Mouse (Mus musculus) right cerebral cortex, postnatal 10 days (tissue): ENCODE data around the gene Rab2b.
"Not testable (repeated sequence)": the region's sequence is repeated elsewhere in the genome, so short reads cannot be mapped to it uniquely, and the experiment has no call there.

Source experiments
- DNase-seq, 2 experiments: peaks; one replicate each; pipeline ENCODE4 v3.0.0; 2021; ENCODE audit warnings: low spot score in 2 of 2

The Rab2b gene

DNA sequence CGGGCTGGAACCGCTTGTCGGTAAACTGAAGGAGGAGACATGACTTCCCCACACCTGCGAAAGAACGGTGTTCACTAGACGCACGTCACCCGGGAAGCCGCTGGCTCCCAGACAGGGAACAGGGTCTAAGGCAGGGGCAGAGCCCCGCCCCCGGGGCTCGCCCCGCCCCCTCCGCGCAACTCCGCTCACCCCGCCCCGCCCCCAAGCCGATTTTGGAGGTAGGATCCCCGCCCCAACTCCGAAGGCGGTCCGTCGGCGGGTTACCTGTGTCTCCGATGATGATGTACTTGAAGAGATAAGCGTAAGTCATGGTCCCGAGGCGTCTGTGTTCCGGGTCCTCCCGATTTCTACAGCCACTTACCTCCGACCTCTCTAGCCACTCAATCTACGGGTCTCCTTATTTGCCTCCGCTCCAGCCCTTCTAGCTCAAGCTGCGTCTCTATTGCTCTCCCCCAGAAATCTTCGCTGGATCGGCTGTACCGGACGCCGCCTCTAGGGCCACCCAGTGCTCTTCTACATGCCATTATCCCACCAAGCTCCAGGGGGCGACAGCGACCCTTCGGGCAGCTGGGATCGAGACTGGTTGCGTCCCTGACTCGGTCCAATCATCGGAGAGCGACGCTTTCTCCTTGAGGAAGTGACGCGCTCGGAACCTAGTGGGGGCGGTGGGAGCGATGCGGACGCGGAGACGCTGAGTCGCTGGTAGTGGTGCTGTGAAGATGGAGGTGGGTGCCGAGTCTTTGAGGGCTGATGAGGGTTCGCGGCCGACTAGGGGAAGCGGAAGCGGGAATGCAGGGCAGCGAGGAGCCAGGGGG is at the start of gene Rab2b, which contains the start of gene Tox4:
Rab2b (minus strand) TSS at position 614 of the 815 bp plus-strand sequence.
Tox4 (plus strand) TSS at position 215 of the 815 bp plus-strand sequence.
- DNase-seq = peak; percentile 99

GRCm38 (mm10) chr14:52327910-52328812 is 48.8 kb upstream of the Rab2b start, which contains the start of gene Sall2:
Gene Sall2 (minus strand): TSS chr14:52328762.
- peak in 1 of 2 experiments; percentile 41 for DNase-seq

DNA sequence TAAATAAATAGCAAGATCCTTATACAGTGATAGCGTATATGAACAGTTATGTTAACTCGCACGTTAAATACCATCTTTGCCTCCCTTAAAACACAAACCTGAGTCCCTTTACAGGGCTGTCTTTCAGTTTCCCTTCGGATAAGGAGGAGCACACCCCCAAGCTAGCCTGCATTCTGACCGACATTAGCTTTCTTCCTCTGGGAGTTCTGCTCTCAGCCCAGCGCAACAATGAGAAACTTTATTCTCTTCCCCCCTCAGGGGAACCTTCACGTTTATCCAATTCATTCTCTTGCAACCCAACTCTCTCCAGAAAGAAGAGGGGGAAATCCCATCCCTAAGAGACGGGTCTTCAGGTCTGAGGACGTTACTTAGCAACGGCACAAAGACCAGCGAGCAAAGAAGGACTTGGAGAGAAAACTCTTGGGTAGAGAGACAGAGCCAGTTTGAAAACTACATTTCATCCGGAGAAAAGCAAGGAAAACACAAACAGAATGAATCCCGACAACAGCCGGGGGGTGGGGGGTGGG is 48.1 kb upstream of the Rab2b start:
- peak; percentile 26 to 44 for DNase-seq

- DNase-seq = peak in 1 of 2 experiments; percentile 35
These were observed 46.5 kb upstream of the Rab2b start for GRCm38 (mm10) chr14:52325890-52326289.

DNA sequence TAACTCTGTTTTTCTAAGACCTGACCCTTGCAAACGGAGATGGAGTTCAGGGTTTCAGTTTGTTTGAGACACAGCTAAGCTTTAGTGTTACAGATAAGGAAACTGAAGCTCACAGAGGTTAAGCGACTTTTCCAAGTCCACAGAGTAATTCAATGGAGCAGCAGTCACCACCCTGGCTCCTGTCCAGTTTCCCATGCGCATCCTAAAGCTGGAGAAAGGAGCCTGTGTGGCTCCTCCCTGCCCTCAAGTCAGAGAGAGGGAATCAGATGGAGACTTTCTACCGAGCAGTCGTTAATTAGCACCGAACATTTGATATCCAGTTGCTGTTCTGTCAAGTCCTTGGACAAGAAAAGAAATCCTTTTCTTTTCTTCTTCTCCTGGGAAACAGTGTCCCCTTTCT is 40.0 kb upstream of the Rab2b start:
- no peak for DNase-seq

- peak in 1 of 2 experiments; percentile 47 for DNase-seq
These were observed 37.3 kb upstream of the Rab2b start for GRCm38 (mm10) chr14:52316441-52317225.

DNA sequence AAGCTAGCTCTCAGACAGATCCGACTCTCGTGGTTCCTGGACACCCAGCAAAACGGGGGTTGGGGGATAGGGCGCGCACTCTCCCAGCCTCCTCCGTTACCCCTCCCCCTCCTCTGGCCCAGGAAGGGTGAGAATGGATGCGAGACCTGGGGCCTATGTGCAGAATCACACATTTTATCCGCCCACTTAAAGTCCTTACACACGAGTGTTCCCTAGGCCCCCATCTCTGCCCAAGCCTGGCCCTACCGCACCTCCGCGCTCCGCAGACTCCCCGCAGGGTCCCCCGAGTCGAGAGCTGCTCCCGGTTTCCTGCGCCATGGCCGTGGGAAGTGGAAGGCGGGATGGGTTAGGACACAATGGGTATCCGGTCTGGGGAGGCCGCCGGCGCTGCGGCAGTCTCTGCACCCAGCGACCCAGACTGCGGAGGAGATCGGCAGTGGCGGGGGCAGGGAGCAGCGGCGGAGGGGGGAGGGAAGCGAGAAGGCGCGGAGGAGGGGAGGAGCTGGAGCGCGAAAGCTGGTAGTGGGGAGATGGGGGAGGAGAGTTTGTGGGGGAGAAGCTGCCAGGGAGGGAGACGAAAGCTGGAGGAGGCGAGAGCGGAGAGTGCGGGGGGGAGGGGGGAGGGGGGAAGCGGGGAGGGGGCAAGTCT is 36.6 kb upstream of the Rab2b start:
- peak; percentile 87 to 89 for DNase-seq

DNA sequence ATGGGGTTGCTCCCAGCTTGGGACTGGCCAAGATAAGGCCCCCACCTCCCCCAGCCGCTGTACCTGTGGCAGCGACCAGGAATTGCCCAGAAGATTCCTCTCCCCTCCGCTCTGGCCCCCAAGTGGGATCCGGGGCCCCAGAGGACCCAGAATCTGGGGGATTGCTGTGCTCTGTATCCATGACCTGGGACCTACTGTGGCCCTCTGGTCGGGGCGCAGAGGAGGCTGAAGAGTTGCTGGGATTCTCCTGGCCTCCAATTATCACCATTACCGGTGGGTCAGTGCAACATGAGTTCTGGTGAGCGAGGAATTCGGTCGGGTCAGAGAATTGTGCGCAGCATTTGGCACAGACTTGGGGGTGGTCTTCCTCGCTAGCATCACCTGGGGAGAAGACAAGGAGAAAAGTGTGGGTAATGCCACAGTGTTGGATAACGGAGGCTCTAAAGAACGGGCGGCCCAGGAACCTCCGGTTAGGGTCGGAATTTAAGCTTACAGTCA is 36.0 kb upstream of the Rab2b start:
- no peak for DNase-seq

DNA sequence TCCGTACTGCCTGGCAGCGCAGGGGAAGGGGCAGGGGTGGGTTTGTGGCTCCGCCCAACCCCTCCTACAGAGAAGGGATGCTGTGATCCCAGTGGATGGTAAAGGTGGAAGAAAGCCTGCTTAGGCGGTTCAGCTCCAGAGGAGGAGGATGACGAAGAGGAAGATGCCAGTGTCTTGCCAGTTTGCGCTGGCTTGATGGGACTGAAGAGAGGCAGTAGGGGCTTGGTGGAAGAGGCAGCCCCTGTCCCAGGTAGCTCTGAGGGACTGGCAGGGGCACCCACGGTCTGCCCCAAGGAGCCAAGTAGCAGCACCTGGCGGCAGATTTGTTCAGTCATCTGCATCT is 35.4 kb upstream of the Rab2b start:
- DNase-seq = peak in 1 of 2 experiments; percentile 49

DNA sequence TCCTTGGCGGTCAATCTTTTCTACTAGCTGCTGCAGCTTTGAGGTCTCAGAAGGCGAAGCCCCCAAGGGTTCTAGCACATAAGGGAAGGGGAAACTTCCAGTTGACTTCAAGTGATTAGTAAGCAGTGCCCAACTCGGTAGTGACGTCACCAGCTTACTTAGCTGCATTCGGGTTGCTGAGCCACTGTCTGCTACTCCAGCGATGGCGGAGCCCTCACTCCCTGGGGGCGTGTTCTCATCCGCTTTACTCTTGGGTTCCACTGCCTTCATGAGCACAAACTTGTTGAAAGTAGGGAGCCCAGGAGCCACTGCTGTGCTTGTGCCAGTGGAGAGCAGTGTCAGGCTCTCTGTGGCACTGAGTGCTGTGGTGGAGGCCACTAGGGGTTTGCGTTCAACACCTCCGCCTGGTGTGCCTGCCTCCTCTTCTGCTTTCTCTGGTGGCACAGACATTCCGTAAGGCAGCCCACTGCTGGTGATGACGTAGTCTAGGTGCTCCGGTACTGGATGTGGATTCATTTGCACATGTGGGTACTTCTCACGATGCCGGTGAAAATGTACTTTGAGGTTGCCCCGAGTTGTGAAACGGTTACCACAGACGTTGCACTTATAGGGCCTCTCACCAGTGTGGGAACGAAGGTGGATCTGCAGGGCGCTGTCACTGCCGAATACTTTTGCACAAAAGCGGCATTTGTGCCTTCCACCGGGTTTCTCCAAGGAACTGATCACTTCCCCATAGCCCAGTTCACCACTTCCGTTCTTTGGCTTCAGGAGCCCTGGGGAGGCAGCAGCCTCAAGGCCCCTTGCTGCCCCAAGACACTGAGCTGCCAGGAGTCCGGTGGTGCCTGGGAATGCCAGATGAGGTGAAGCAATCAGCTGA is 34.8 kb upstream of the Rab2b start:
- peak in 1 of 2 experiments; percentile 38 for DNase-seq

- DNase-seq = no peak
These were observed 31.6 kb upstream of the Rab2b start for GRCm38 (mm10) chr14:52310906-52311305.

DNA sequence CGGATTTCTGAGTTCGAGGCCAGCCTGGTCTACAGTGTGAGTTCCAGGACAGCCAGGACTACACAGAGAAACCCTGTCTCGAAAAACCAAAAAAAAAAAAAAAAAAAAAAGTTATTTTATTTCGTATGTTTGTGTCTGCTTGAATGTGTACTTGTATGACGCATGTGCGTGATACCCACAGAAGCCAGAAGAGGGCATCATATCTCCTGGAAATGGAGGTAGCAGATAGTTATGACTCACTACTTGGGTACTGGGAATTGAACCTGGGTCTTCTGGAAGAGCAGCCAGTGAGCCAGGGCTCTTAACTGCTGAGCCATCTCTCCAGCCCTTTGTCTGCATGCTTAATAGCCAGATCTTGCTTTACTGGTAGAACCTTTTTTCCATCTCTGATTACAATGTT is 31.0 kb upstream of the Rab2b start:
- peak in 1 of 2 experiments; percentile 41 for DNase-seq

DNA sequence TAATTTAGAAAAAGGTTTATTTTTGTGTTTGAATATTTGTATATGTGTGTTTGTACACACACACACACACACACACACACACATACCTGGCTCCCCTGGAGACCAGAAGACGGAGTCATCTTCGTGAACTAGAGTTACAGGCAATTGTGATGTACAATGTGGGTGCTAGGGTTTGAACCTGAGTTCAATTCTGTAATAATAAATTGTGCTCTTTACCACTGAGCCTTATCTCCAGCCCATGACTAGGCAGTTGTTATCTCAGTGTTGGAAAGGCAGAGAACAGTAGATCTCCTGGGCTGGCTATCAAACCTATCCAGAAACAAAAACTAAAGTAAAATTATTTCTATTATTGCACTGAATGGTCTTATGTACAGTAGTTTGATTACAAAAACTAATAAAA is 26.8 kb upstream of the Rab2b start:
- DNase-seq = no peak

GRCm38 (mm10) chr14:52304644-52305271 is 25.4 kb upstream of the Rab2b start, which contains the start of gene Mettl3:
Gene Mettl3 (minus strand): TSS chr14:52305128.
- peak; percentile 96 to 97 for DNase-seq

GRCm38 (mm10) chr14:52303517-52303916 is 24.2 kb upstream of the Rab2b start:
- not testable (repeated sequence) for DNase-seq

GRCm38 (mm10) chr14:52295558-52296264 is 16.4 kb upstream of the Rab2b start:
- DNase-seq = no peak

DNA sequence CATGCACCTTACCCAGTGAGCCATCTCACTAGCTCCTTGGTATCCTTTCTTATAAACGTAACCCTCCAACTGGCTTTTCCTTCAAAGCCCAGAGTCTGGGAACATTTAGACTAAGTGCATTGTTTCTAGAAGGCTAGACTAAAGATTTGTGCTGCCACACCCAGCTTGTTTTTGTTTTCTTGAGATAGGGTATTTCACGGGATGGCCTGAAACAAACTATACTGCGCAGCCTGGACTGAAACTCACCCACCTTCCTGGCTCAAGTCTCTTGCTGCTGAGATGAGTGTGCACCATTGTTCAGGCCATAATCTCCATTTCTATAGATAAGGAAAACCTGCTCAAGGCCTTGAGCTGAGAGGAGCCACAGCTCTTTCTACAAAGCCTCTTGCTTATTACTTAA is 4.8 kb upstream of the Rab2b start:
- no peak for DNase-seq

DNA sequence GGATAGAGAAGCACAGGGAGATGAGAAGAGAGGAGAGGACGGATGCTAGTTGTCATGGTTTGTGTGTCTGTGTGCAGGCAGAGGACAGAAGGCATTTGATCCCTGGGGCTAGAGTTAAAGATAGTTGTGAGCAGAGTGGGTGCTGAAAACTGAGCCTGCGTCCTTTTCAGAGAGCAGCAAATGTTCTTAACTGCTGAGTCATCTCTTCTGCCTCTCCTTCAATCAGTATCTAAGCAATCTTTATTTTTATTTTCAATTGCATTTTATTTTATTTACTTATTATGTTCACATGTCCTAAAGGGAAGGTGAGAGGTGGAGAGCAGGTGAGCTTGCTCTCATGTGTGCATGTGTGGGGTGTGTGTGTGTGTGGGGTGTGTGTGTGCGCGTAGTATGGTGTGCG is 4.3 kb upstream of the Rab2b start:
- DNase-seq = no peak

DNA sequence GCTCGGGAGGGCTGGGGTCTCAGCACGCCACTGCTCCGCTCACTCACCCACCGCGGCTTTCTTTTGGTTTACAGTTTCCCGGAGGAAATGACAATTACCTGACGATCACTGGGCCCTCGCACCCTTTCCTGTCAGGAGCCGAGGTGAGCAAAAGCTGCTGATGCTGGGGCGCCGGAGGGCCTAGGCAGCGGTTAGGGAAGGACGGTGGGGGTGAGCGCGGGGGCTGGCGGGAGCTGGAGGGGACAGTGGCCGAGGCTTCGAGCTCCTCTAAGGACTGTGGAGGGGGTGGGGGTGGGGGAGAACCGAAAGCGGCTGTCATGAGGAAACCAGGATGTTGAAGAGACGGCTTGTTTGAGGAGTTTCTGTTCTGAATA is 389 bp upstream of the Rab2b start:
- DNase-seq = no peak
